Mouse (Mus musculus): Measurements from ENCODE around the gene Ppp2r5e.
A peak's percentile ranks its signal among the peaks of the same experiment; 100 is the strongest.

The Ppp2r5e gene

GRCm38 (mm10) chr12:75577255-75577654 lies 18.8 kb downstream of the Ppp2r5e start:
- no peak for DNase-seq (ENCODE audit: low spot score)

DNA sequence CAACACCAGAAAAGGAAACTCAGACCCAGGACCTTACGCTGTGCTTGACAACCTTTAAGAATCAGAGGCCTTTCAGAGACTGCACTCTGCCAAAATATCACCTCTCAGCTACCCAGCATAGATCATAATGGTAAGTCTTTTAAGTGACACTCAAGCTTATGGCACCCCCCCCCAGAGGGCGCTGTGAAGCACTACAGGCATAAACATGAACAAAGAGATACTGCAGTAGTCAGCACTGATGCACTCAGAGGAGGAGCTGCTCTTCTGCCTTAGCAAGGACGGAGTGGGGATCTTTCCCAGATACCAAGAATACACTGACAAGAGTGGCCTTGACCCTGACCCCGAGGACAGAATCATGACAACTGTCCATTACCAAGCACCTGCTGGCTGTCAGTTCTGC lies 23.8 kb downstream of the Ppp2r5e start:
- DNase-seq (ENCODE audit: low spot score) = peak; percentile 12

GRCm38 (mm10) chr12:75570138-75570537 lies 25.9 kb downstream of the Ppp2r5e start:
- DNase-seq (ENCODE audit: low spot score) = no peak

DNA sequence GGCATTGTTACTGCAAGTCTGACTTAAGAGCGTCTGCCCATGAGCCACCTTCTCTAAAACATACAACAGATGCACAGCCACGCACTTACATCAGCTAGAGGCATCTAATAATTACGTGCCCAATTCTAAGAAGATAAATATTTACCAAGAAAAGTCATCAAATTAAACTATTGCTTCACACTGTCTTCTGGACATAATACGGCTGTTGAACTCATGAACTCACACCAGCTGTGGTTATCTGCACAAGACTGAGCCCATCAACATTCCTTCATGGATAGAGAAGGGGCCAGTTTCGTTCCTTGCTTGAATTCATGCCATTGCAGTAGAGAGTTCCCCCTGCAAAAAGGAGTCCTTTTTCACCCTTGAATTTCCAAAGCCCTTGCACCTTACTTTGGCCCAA lies 28.3 kb downstream of the Ppp2r5e start:
- DNase-seq (ENCODE audit: low spot score) = no peak

- no peak for DNase-seq (ENCODE audit: low spot score)
Measured at GRCm38 (mm10) chr12:75565756-75566155, 30.3 kb downstream of the Ppp2r5e start.

GRCm38 (mm10) chr12:75564498-75564897 lies 31.5 kb downstream of the Ppp2r5e start:
- DNase-seq (ENCODE audit: low spot score) = no peak

- no peak for DNase-seq (ENCODE audit: low spot score)
Measured at GRCm38 (mm10) chr12:75562996-75563618, 32.9 kb downstream of the Ppp2r5e start.

- no peak for DNase-seq (ENCODE audit: low spot score)
Measured at GRCm38 (mm10) chr12:75560681-75561387, 35.2 kb downstream of the Ppp2r5e start.

DNA sequence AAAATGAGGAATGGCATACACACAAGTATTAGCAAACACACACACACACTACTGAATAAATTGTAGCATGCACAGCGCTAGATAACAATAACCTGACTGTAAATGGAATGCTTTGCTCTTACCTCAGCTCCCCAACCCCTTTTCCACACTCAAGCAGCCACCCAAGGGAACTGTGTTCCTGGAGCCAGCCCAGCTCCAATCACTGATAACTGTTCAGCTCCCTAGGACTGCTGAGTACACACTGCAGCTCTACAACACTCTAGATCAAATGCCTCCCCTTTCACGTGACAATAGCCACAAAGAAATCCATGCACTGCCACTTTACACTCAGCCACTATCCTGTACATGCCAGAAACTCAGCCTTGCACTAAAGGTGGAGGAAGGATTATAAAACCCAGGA lies 36.8 kb downstream of the Ppp2r5e start:
- no peak for DNase-seq (ENCODE audit: low spot score)

GRCm38 (mm10) chr12:75557813-75558212 lies 38.2 kb downstream of the Ppp2r5e start:
- DNase-seq (ENCODE audit: low spot score) = no peak

DNA sequence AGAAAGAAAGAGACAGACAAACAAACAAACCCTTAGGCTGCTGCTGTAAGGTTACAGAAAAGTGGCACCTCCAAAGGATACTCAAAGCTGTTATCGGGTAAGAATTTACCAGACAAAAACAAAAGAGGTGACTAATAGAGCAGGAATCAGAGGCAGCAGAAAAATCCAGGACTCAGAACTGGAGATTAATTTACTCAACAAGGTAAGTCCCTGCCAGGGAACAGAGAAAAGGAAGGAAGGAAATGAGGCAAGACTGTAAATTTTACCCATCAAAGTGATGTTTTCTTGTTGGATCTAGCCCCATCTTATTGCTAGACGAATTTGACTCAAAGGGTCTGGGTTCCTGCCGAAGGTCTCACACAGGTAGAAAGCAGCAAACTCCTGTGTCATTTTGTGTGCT lies 41.0 kb downstream of the Ppp2r5e start:
- DNase-seq (ENCODE audit: low spot score) = no peak

DNA sequence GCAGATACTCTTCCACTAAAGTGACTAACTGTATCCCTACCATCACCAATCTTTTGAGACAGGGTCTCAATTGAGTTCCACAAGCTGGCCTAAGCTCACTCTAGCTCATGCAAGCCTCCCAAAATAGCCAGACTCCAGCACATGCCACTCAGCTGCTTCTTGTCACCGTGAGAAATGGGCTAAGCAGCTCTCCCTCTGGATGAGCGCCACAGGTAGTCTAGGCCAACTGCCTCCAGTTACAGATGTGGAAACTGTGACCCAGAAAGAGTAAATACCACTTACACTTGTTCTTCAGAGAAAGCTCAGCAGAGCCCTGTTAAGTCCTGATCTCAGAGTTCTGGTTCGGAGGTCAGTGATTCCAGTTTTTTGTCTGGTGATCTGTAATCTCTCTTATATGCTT lies 43.7 kb downstream of the Ppp2r5e start:
- no peak for DNase-seq (ENCODE audit: low spot score)

DNA sequence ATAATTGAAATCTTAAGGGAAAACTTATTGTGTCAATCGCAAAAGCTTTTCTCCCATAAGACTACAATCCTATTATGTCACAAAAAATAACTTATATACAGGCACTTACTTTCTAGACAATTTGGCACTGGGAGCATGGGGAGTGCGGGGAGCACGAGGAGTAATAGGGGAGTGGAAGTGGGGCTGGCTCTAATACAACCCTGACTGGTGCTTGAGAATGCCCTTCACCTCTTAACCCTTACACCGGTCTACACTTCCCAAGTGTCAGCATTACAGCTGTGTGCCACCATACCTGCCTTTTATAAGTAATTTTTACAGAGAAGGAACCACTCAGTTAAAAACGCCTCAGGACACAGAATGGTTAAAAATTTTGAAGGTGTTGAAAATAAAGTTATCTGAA lies 44.4 kb downstream of the Ppp2r5e start:
- no peak for DNase-seq (ENCODE audit: low spot score)

DNA sequence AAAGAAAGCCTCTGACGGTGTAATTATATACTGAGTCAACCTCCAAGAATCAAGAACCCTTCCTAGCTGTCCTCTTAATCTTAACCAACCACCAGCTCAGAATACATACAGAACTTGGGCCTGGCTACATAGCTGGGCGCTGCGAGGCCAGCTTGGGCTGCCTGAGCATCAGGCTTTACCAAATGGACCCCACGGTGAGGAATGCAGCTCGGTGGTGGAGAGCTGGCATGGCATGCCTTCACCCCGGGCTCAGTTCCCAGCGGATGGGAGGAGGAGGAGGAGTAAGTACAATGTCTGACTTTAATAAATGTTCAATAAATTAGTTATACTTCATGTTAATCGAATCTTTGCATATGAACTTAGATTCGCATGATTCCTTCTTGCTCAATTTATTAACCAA lies 47.0 kb downstream of the Ppp2r5e start:
- DNase-seq (ENCODE audit: low spot score) = no peak

DNA sequence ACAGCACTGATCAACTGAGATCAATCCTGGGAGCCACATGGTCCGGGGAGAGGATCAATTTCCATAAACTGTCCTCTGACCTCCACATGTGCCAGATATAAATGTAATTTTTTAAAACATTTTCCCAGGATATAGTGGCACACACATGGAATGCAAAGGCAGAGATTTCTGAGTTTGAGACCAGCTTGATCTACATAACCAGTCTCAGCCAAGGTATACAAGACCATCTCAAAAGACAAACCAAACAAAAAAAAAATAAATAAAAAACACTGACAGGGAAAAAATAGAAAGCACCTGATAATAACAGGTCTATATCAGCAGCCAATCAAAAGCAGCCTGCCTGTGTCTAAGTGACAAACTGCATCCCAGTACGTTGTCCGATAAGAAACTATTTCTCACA lies 48.9 kb downstream of the Ppp2r5e start:
- DNase-seq (ENCODE audit: low spot score) = no peak

DNA sequence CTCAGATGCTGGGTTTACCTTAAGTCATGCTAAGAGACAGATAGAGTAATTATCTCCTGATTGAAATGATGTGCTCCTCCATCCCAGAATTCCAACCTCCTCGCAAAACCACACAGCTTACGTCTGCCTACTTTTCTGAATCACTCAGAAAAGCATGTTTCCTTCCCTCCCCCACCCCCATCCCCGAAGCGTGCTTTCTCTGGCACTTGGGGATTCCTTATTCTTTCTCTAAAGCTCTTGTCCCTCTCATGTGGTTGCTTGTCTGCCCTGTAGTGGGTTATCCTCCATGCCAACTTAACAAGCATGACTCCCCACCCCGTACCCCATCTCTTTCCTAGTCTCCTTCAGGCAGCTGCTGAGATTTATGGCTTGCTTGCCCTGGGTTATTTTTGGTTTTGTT lies 49.8 kb downstream of the Ppp2r5e start:
- no peak for DNase-seq (ENCODE audit: low spot score)

DNA sequence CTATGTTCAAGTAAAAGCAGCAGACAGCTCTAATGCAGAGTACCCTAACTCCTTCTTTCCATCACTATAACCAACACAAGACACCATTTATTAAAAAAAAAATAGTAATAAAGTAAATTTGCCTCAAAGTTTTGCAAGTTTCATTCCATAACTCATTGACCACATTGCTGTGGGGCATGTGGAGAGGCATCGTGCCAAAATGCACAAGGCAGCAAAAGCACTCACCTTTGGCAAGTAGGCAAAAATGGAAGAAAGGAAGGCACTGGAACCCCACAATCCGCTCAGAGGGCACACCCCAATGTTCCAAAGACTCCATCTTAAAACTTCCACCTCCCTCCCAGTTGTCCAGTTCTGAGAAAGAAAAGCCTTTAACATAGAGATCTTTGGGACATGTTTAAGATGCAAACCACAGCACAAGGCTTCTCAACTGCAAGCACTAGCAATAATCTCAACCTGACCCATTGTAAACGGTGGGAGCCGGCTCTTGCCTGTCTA lies 50.6 kb downstream of the Ppp2r5e start:
- DNase-seq (ENCODE audit: low spot score) = no peak

DNA sequence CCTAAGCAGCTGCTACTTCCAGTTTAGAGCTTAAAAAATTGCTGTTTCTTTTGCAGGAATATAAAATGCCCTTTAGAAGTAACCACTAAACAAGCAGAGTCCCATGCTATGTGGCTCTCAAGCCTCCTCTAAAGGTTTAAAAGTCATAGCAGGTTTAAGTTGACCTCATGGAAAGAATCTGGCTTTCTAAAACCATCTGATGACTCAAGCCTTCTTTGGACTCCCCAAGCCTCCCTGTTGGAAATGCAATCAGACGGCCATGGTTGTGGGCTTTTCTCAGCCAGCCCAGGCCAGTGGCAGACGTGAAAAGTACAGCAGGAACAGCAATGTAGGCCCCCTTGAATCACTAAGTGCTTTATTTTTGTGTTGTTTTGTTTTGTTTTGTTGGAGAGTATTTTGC lies 51.4 kb downstream of the Ppp2r5e start:
- DNase-seq (ENCODE audit: low spot score) = no peak

- no peak for DNase-seq (ENCODE audit: low spot score)
Measured at GRCm38 (mm10) chr12:75544259-75544658, 51.8 kb downstream of the Ppp2r5e start.

GRCm38 (mm10) chr12:75543346-75543745 lies 52.7 kb downstream of the Ppp2r5e start:
- DNase-seq (ENCODE audit: low spot score) = no peak

DNA sequence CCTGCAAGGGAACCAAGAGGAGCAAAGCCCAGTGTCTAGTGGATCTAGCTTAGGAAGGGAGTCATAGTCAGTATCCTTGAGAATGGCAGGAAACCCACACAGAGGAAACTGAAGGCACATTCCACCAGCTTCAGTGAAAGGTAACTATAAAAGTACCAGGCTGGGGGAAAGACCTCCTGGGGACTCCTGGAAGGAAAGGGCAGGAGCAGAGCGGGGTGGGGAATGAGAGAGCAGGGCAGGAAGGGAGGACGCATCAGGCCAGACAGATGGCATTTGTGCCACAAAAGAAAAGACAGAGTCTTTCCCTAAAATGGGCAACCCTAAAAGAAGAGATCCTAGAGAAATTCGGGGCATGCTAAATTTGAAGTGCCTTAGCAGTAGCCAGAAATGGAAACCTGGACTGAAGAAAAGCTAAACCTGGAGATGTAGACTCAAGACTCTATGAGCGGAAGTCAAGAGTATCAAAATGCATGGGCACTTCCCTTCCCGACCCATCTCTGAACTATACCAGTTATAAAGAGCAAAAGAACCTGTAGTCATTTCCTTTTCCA lies 55.3 kb downstream of the Ppp2r5e start:
- DNase-seq (ENCODE audit: low spot score) = no peak

DNA sequence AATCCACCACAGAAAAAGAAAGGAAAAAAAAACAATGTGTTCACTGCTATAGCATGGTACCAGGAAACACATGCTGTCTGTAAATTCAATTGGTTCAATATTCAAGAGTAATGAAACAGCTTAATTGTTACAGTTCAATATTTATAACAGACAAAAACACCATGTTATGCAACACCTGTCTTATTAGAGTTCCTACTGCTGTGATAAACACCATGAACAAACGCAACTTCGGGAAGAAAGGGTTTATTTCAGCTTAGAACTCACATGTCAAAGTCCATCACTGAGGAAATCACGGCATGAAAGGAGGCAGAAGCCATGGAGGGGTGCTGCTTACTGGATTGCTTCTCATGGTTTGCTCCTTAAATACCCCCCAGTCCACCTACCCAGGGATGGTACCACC lies 56.8 kb downstream of the Ppp2r5e start:
- no peak for DNase-seq (ENCODE audit: low spot score)

- no peak for DNase-seq (ENCODE audit: low spot score)
Measured at GRCm38 (mm10) chr12:75537673-75538423, 58.2 kb downstream of the Ppp2r5e start.
